Mouse (Mus musculus) liver, embryonic 14.5 days (tissue): ENCODE measurements at regions not wholly inside any gene's neighbourhood (a gene's known extent, or its start where the extent isn't known, plus 50 kb on each side); places are given as distances from the start of the nearest gene placed in this dataset.
"Not testable (repeated sequence)": the region's sequence is repeated elsewhere in the genome, so short reads cannot be mapped to it uniquely, and the experiment has no call there.

Experiments used
- ATAC-seq: fragments of 200-750 bp; cut with Nextera tagmentation; 2 replicates; pipeline ENCODE4 v1.8.0; 2017; ENCODE audit warnings: moderate number of reproducible peaks, mild to moderate bottlenecking, moderate library complexity; ENCODE audit not compliant: insufficient read depth
- DNase-seq, 3 experiments: peaks; one replicate each; pipeline ENCODE4 v3.0.0-alpha.2; 2012 to 2013; ENCODE audit warnings: low read depth in 3 of 3, low spot score in 3 of 3
- H3K27ac ChIP-seq: fragments of 300-500 bp; sonication (generic); 2 replicates; pipeline ENCODE4 v1.5.1; 2014; ENCODE audit warnings: moderate library complexity, mild to moderate bottlenecking, control low read depth, inconsistent platforms
- H3K27me3 ChIP-seq: fragments of 300-500 bp; sonication (generic); 2 replicates; pipeline ENCODE4 v1.6.1; 2014; ENCODE audit warnings: mild to moderate bottlenecking, low read length, moderate library complexity; ENCODE audit not compliant: control insufficient read depth, insufficient read depth
- H3K36me3 ChIP-seq: fragments of 300-500 bp; sonication (generic); replicated peaks from 2 replicates; pipeline ENCODE4 v1.6.1; 2014; ENCODE audit warnings: low read depth; ENCODE audit not compliant: control insufficient read depth, insufficient read depth
- H3K4me1 ChIP-seq, 2 experiments: fragments of 200-500 bp in 1 of 2; fragments of 300-500 bp in 1 of 2; sonication (generic) in 1 of 2; replicated peaks; 2 replicates each; pipeline ENCODE4 v1.6.1; 2012 to 2014; ENCODE audit warnings: antibody characterized with exemption in 1 of 2, inconsistent platforms in 1 of 2, low read length in 1 of 2; ENCODE audit not compliant: control insufficient read depth in 2 of 2, insufficient read depth in 2 of 2
- H3K4me2 ChIP-seq: fragments of 300-500 bp; sonication (generic); 2 replicates; pipeline ENCODE4 v1.6.1; 2014; ENCODE audit warnings: low read depth, mild to moderate bottlenecking, control low read depth, moderate library complexity
- H3K4me3 ChIP-seq, 2 experiments: fragments of 200-500 bp in 1 of 2; fragments of 300-500 bp in 1 of 2; sonication (generic) in 1 of 2; 2 replicates each; pipeline ENCODE4 v1.5.1; 2012 to 2014; ENCODE audit warnings: low read depth in 2 of 2, low read length in 2 of 2, mild to moderate bottlenecking in 2 of 2, control low read depth in 1 of 2, inconsistent platforms in 1 of 2, moderate library complexity in 1 of 2; ENCODE audit not compliant: insufficient read depth in 1 of 2
- H3K9ac ChIP-seq: fragments of 300-500 bp; sonication (generic); replicated peaks from 2 replicates; pipeline ENCODE4 v1.6.1; 2014; ENCODE audit warnings: mild to moderate bottlenecking, control low read depth, moderate library complexity
- H3K9me3 ChIP-seq: fragments of 300-500 bp; sonication (generic); 2 replicates; pipeline ENCODE4 v1.6.1; 2016; ENCODE audit warnings: low read length, mixed read lengths; ENCODE audit not compliant: control insufficient read depth
- CTCF ChIP-seq: IDR thresholded peaks from 2 replicates; pipeline ENCODE4 v1.5.1; 2016; ENCODE audit warnings: antibody characterized with exemption, low read depth, control low read depth
- EP300 ChIP-seq: IDR thresholded peaks from 2 replicates; pipeline ENCODE4 v1.6.1; 2016; ENCODE audit warnings: antibody characterized with exemption, low read depth
- WGBS: fragments of 180-500 bp; shearing (Covaris S2); extraction: QIAGEN DNeasy Blood & Tissue Kit; methylation state at CpG from one replicate; pipeline ENCODE4 v1.1.7; 2014; ENCODE audit not compliant: insufficient replicate concordance; 5-methylcytosine and 5-hydroxymethylcytosine counted together

- TF ChIP-seq EP300 (no peak), CTCF (no peak)
- Histone ChIP-seq H3K4me1 (no peaks in the 10 kb centered on the region), H3K4me3 (no peak overlapping the region), H3K27ac (no peak overlapping the region), H3K36me3 (no peaks in the 10 kb centered on the region), H3K27me3 (no peaks in the 10 kb centered on the region), H3K9ac (no peak overlapping the region), H3K9me3 (no peaks in the 10 kb centered on the region), H3K4me2 (no peak overlapping the region)
- DNase-seq (no peak), ATAC-seq (no peak)
- WGBS = 66% methylated on average over 2 of the region's 2 CpGs
Observed at GRCm38 (mm10) chr3:33360030-33360429, 217.0 kb upstream of the Pex5l start.

GRCm38 (mm10) chr3:33353860-33354259 lies 210.8 kb upstream of the Pex5l start:
- ATAC-seq = no peak

GRCm38 (mm10) chr3:33350986-33351385 lies 207.9 kb upstream of the Pex5l start:
- Histone ChIP-seq H3K36me3 (no peaks in the 10 kb centered on the region), H3K4me1 (no peaks in the 10 kb centered on the region), H3K27ac (no peak overlapping the region), H3K4me2 (no peak overlapping the region), H3K9me3 (no peaks in the 10 kb centered on the region), H3K4me3 (no peak overlapping the region), H3K27me3 (no peaks in the 10 kb centered on the region), H3K9ac (no peak overlapping the region)
- no peak for ATAC-seq
- DNase-seq = no peak
- TF ChIP-seq CTCF (no peak), EP300 (no peak)
- WGBS = 50% methylated on average over 6 of the region's 6 CpGs

More at GRCm38 (mm10) chr3:33353860-33354259, 210.8 kb upstream of the Pex5l start:
- no peaks in the 10 kb centered on the region for H3K36me3 ChIP-seq
- H3K27me3 ChIP-seq = no peaks in the 10 kb centered on the region
- TF ChIP-seq CTCF (no peak), EP300 (no peak)
- H3K9me3 ChIP-seq = no peaks in the 10 kb centered on the region
- H3K9ac ChIP-seq = no peak overlapping the region
- no peak for DNase-seq
- no peaks in the 10 kb centered on the region for H3K4me1 ChIP-seq
- H3K27ac ChIP-seq = no peak overlapping the region
- H3K4me2 ChIP-seq = no peak overlapping the region
- 74% methylated on average over 2 of the region's 2 CpGs for WGBS
- H3K4me3 ChIP-seq = no peak overlapping the region

GRCm38 (mm10) chr3:33334056-33334455 lies 191.0 kb upstream of the Pex5l start:
- no peak for TF ChIP-seq EP300
- no peak for TF ChIP-seq CTCF
- H3K9me3 ChIP-seq = no peaks in the 10 kb centered on the region
- H3K4me1 ChIP-seq = no peaks in the 10 kb centered on the region
- ATAC-seq (no peak), DNase-seq (no peak)
- no peaks in the 10 kb centered on the region for H3K36me3 ChIP-seq
- no peak overlapping the region for H3K27ac ChIP-seq
- H3K27me3 ChIP-seq = no peaks in the 10 kb centered on the region
- 60% methylated on average over 3 of the region's 3 CpGs for WGBS
- H3K4me2 ChIP-seq = no peak overlapping the region
- H3K9ac ChIP-seq = no peak overlapping the region
- H3K4me3 ChIP-seq = no peak overlapping the region

GRCm38 (mm10) chr3:33317691-33318090 lies 174.6 kb upstream of the Pex5l start:
- not testable (repeated sequence) for ATAC-seq, H3K36me3 ChIP-seq, H3K9me3 ChIP-seq, H3K27ac ChIP-seq, DNase-seq, H3K27me3 ChIP-seq, H3K4me1 ChIP-seq, H3K4me3 ChIP-seq, H3K4me2 ChIP-seq, H3K9ac ChIP-seq
- WGBS = 41% methylated on average over 1 of the region's 1 CpGs
